Mouse (Mus musculus) left cerebral cortex, postnatal 14 days (tissue): Measurements from ENCODE around the gene Zswim9. TPM values are rescaled to one million over a fixed set of nuclear protein-coding genes. Genes with fewer than 3 reads are reported as not detected.
"Not testable (repeated sequence)": the region's sequence is repeated elsewhere in the genome, so short reads cannot be mapped to it uniquely, and the experiment has no call there.

Source experiments
- DNase-seq, 2 experiments: peaks; one replicate each; pipeline ENCODE4 v3.0.0; 2021 to 2022; ENCODE audit warnings: low spot score in 2 of 2, mixed read lengths in 1 of 2
- intact Hi-C: fragments of 180-260 bp; cut with DNase I; formaldehyde crosslinking; loops from one replicate; pipeline ENCODE4 v1.15.1; 2025
- long read RNA-seq, 2 experiments: library from polyadenylated mRNA; stranded (forward); transcript quantifications; one replicate each; pipeline ENCODE4 v2.0.0; 2021
- total RNA-seq, 2 experiments: library from RNA; stranded (reverse); gene quantifications; 2 replicates each; pipeline ENCODE4 v1.2.3; 2021

Gene Zswim9
- 10 to 100 TPM; 11.3 to 12.7 TPM for total RNA-seq
- long read RNA-seq, experiment 1, full-length matches to known transcripts = 2 of 12 reads
- long read RNA-seq, experiment 1, partial matches to known transcripts = 4 of 12 reads
- long read RNA-seq, experiment 1, other reads (novel, unspliced or antisense) = 6 of 12 reads
- long read RNA-seq, experiment 2, partial matches to known transcripts = 3 of 12 reads
- long read RNA-seq, experiment 2, other reads (novel, unspliced or antisense) = 9 of 12 reads

- DNase-seq = peak; percentile 92 to 94
- intact Hi-C loops = no loop called here
Observed at GRCm38 (mm10) chr7:13278308-13278891, at the start of gene Zswim9. Gene Zswim9, minus strand, starts transcription at chr7:13278721.

GRCm38 (mm10) chr7:13324316-13324715 is 45.8 kb upstream of the Zswim9 start, which contains the start of gene Pla2g4c:
Gene Pla2g4c, plus strand, starts transcription at chr7:13324655.
- no peak for DNase-seq
- intact Hi-C loops = no loop called here

GRCm38 (mm10) chr7:13321424-13321823 is 42.9 kb upstream of the Zswim9 start:
- intact Hi-C loops = no loop called here
- no peak for DNase-seq

- DNase-seq = no peak
Observed at GRCm38 (mm10) chr7:13314095-13314597, 35.6 kb upstream of the Zswim9 start.

GRCm38 (mm10) chr7:13311401-13311800 is 32.9 kb upstream of the Zswim9 start:
- intact Hi-C loops = no loop called here
- no peak for DNase-seq

More at GRCm38 (mm10) chr7:13314095-13314597, 35.6 kb upstream of the Zswim9 start:
- intact Hi-C loops = no loop called here

- intact Hi-C loops = no loop called here
- DNase-seq = no peak
Observed at GRCm38 (mm10) chr7:13310493-13311199, 32.1 kb upstream of the Zswim9 start.

- DNase-seq = no peak
- intact Hi-C loops = no loop called here
Observed at GRCm38 (mm10) chr7:13309407-13309806, 30.9 kb upstream of the Zswim9 start.

- no peak for DNase-seq
- intact Hi-C loops = no loop called here
Observed at GRCm38 (mm10) chr7:13303372-13303771, 24.9 kb upstream of the Zswim9 start.

GRCm38 (mm10) chr7:13302780-13303179 is 24.3 kb upstream of the Zswim9 start:
- intact Hi-C loops = no loop called here
- no peak for DNase-seq

GRCm38 (mm10) chr7:13301643-13302042 is 23.1 kb upstream of the Zswim9 start:
- intact Hi-C loops = no loop called here
- no peak for DNase-seq

GRCm38 (mm10) chr7:13298821-13299220 is 20.3 kb upstream of the Zswim9 start:
- intact Hi-C loops = loop anchor here (10.0 kb wide), 1 partner anchor 56 kb away; no protein-coding TSS in a partner anchor
- DNase-seq = no peak

GRCm38 (mm10) chr7:13297636-13298035 is 19.1 kb upstream of the Zswim9 start:
- no peak for DNase-seq
- intact Hi-C loops = loop anchor here (10.0 kb wide), 1 partner anchor 57 kb away; no protein-coding TSS in a partner anchor

- intact Hi-C loops = loop anchor here (10.0 kb wide), 1 partner anchor 60 kb away; no protein-coding TSS in a partner anchor
- no peak for DNase-seq
Observed at GRCm38 (mm10) chr7:13295256-13295655, 16.7 kb upstream of the Zswim9 start.

- DNase-seq = no peak
- intact Hi-C loops = loop anchor here (10.0 kb wide), 1 partner anchor 61 kb away; no protein-coding TSS in a partner anchor
Observed at GRCm38 (mm10) chr7:13293878-13294855, 15.6 kb upstream of the Zswim9 start.

- intact Hi-C loops = loop anchor here (10.0 kb wide), 1 partner anchor 63 kb away; no protein-coding TSS in a partner anchor
- DNase-seq = no peak
Observed at GRCm38 (mm10) chr7:13291370-13291769, 12.8 kb upstream of the Zswim9 start.

- DNase-seq = no peak
- intact Hi-C loops = loop anchor here (10.0 kb wide), 1 partner anchor 65 kb away; no protein-coding TSS in a partner anchor
Observed at GRCm38 (mm10) chr7:13290041-13290675, 11.6 kb upstream of the Zswim9 start.

- intact Hi-C loops = loop anchor here (2.0 kb wide), 1 partner anchor 222 kb away; no protein-coding TSS in a partner anchor
- DNase-seq = peak; percentile 40 to 51
Observed at GRCm38 (mm10) chr7:13288621-13289020, 10.1 kb upstream of the Zswim9 start.

GRCm38 (mm10) chr7:13278957-13279356 is 436 bp upstream of the Zswim9 start:
- DNase-seq, intact Hi-C loops: not testable (repeated sequence)
